Mouse (Mus musculus) CH12.LX (cell line): Measurements from ENCODE around the gene Asb13.

Experiments
- CTCF ChIP-seq, 2 experiments: IDR thresholded peaks in 1 of 2; conservative IDR thresholded peaks in 1 of 2; 2 replicates each; pipeline ENCODE4 v1.5.1; 2011 to 2012; ENCODE audit warnings: low read depth in 2 of 2, low read length in 2 of 2, improper control_type of control experiment in 1 of 2, inconsistent platforms in 1 of 2, mild to moderate bottlenecking in 1 of 2, moderate library complexity in 1 of 2
- TCF12 ChIP-seq: IDR thresholded peaks from 2 replicates; pipeline ENCODE4 v1.6.1; 2014; ENCODE audit warnings: low read depth, mild to moderate bottlenecking, inconsistent platforms, low read length, improper control_type of control experiment
- UBTF ChIP-seq: IDR thresholded peaks from 2 replicates; pipeline ENCODE4 v1.6.1; 2012; ENCODE audit warnings: low read depth, mild to moderate bottlenecking, inconsistent platforms, low read length, improper control_type of control experiment, moderate library complexity
- USF1 ChIP-seq: IDR thresholded peaks from 2 replicates; pipeline ENCODE4 v1.6.1; 2014; ENCODE audit warnings: low read depth, mild to moderate bottlenecking, inconsistent platforms, low read length, improper control_type of control experiment
- ZC3H11A ChIP-seq: IDR thresholded peaks from 2 replicates; pipeline ENCODE4 v1.6.1; 2012; ENCODE audit warnings: low read depth, mild to moderate bottlenecking, inconsistent platforms, low read length, improper control_type of control experiment

- TF ChIP-seq USF1: no peak
- no peak for TF ChIP-seq UBTF
- TF ChIP-seq TCF12: no peak
- TF ChIP-seq ZC3H11A: no peak
- no peak for TF ChIP-seq CTCF (conservative IDR thresholded peaks at IDR 0.05 in 1 of 2, IDR thresholded peaks at IDR 0.05 in 1 of 2; ENCODE audit: low read depth in 2 of 2, low read length in 2 of 2)
These were observed 6.7 kb upstream of the Asb13 start for GRCm38 (mm10) chr13:3627139-3627538.
